Mouse (Mus musculus) layer of hippocampus, adult 18-20 months (tissue): ENCODE measurements around the gene Zfp420. TPM values are rescaled to one million over a fixed set of nuclear protein-coding genes. Genes with fewer than 3 reads are reported as not detected.

ENCODE experiments used
- DNase-seq, 2 experiments: peaks; one replicate each; pipeline ENCODE4 v3.0.0; 2022; ENCODE audit warnings: low spot score in 2 of 2
- microRNA-seq, 2 experiments: library from miRNA; unstranded; fragments of <30 nt; microRNA quantifications; one replicate each; pipeline ENCODE4 v1.2.0; 2021
- total RNA-seq, 2 experiments: library from RNA; stranded (reverse); gene quantifications; 2 replicates each; pipeline ENCODE4 v1.2.3; 2021

Gene Zfp420
- total RNA-seq, 2 experiments from 2014 or later = 17.4 to 21.0 TPM

GRCm38 (mm10) chr7:29898351-29898750 lies 38.6 kb downstream of the Zfp420 start:
- no peak for DNase-seq

GRCm38 (mm10) chr7:29904101-29904500 lies 44.3 kb downstream of the Zfp420 start:
- DNase-seq = no peak

GRCm38 (mm10) chr7:29905966-29906681 lies 46.3 kb downstream of the Zfp420 start, which contains the start of gene Zfp27:
Gene Zfp27 (minus strand): TSS chr7:29906572.
- peak; percentile 43 to 81 for DNase-seq

GRCm38 (mm10) chr7:29906682-29907058 lies 46.9 kb downstream of the Zfp420 start:
- DNase-seq = no peak

GRCm38 (mm10) chr7:29907206-29907605 lies 47.4 kb downstream of the Zfp420 start:
- DNase-seq = no peak

GRCm38 (mm10) chr7:29908130-29908950 lies 48.6 kb downstream of the Zfp420 start, which contains the start of gene Zfp383:
Gene Zfp383 (plus strand): TSS chr7:29908223.
- peak; percentile 78 to 89 for DNase-seq

- no peak for DNase-seq
Observed at GRCm38 (mm10) chr7:29910252-29910651, 50.5 kb downstream of the Zfp420 start.

- DNase-seq = no peak
Observed at GRCm38 (mm10) chr7:29912172-29912571, 52.4 kb downstream of the Zfp420 start.

- no peak for DNase-seq
Observed at GRCm38 (mm10) chr7:29917371-29918061, 57.7 kb downstream of the Zfp420 start.

GRCm38 (mm10) chr7:29918062-29918453 lies 58.3 kb downstream of the Zfp420 start:
- no peak for DNase-seq

GRCm38 (mm10) chr7:29921439-29922093 lies 61.8 kb downstream of the Zfp420 start:
- no peak for DNase-seq

- no peak for DNase-seq
Observed at GRCm38 (mm10) chr7:29922780-29923179, 63.0 kb downstream of the Zfp420 start.

Small RNA genes within 50 kb of the gene (microRNA-seq; reads per million reads assigned to microRNA genes)
- gene Mir7668 = 0.25 to 0.59 reads per million in 2 experiments

Other genes starting within 250 kb of the Zfp420 start
- under 1 TPM in 1 of 2 experiments, not detected in 1; 0.15 TPM for gene Catsperg2, start 132.9 kb upstream of the Zfp420 start, total RNA-seq
- gene Zfp84, start 91.4 kb upstream of the Zfp420 start, total RNA-seq = 10 to 100 TPM; 20.4 TPM
- gene Zfp30, start 76.0 kb upstream of the Zfp420 start, total RNA-seq = 10 to 100 TPM; 10.3 to 10.6 TPM
- gene Zfp790, start 43.9 kb upstream of the Zfp420 start, total RNA-seq = 10 to 100 TPM; 21.1 to 23.7 TPM
- gene Zfp940, start 6.3 kb upstream of the Zfp420 start, total RNA-seq = 10 to 100 TPM; 14.2 to 18.9 TPM
- 10 to 100 TPM; 19.7 to 19.8 TPM for gene Zfp27, start 46.6 kb downstream of the Zfp420 start, total RNA-seq
- gene Zfp383, start 48.2 kb downstream of the Zfp420 start, total RNA-seq = 10 to 100 TPM in 1 of 2 experiments, 1 to 10 TPM in 1; 8.0 to 10.0 TPM
- gene Zfp74, start 94.1 kb downstream of the Zfp420 start, total RNA-seq = 10 to 100 TPM; 15.4 to 18.1 TPM
- 1 to 10 TPM; 3.5 to 4.5 TPM for gene Zfp568, start 124.0 kb downstream of the Zfp420 start, total RNA-seq
- 10 to 100 TPM in 1 of 2 experiments, 1 to 10 TPM in 1; 8.9 to 11.2 TPM for gene Zfp14, start 191.4 kb downstream of the Zfp420 start, total RNA-seq
- 1 to 10 TPM; 4.7 to 4.9 TPM for gene Zfp82, start 212.9 kb downstream of the Zfp420 start, total RNA-seq
- gene Gm26920, start 230.4 kb downstream of the Zfp420 start, total RNA-seq = under 1 TPM in 1 of 2 experiments, not detected in 1; 0.64 TPM
- 1 to 10 TPM; 5.9 to 8.7 TPM for gene Zfp566, start 230.5 kb downstream of the Zfp420 start, total RNA-seq
- 10 to 100 TPM; 75.7 to 78.3 TPM for gene Zfp260, start 234.8 kb downstream of the Zfp420 start, total RNA-seq